Mouse (Mus musculus) hindbrain, embryonic 16.5 days (tissue): ENCODE data around the gene Bace2. TPM values are rescaled to one million over a fixed set of nuclear protein-coding genes. Genes with fewer than 3 reads are reported as not detected.

Experiments used
- ATAC-seq: fragments of 200-750 bp; cut with Nextera tagmentation; 2 replicates; pipeline ENCODE4 v1.8.0; 2017; ENCODE audit warnings: moderate TSS enrichment, moderate library complexity
- H3K27ac ChIP-seq: fragments of 300-500 bp; sonication (generic); 2 replicates; pipeline ENCODE4 v1.5.1; 2014; ENCODE audit warnings: low read depth, mild to moderate bottlenecking, control low read depth, low read length, moderate library complexity
- H3K27me3 ChIP-seq: fragments of 300-500 bp; sonication (generic); replicated peaks from 2 replicates; pipeline ENCODE4 v1.6.1; 2014; ENCODE audit warnings: low read length; ENCODE audit not compliant: control insufficient read depth, insufficient read depth
- H3K36me3 ChIP-seq: fragments of 300-500 bp; sonication (generic); 2 replicates; pipeline ENCODE4 v1.6.1; 2014; ENCODE audit warnings: mild to moderate bottlenecking, low read length, moderate library complexity, mixed read lengths; ENCODE audit not compliant: control insufficient read depth, insufficient read depth
- H3K4me1 ChIP-seq: fragments of 300-500 bp; sonication (generic); 2 replicates; pipeline ENCODE4 v1.6.1; 2014; ENCODE audit warnings: low read depth, low read length; ENCODE audit not compliant: control insufficient read depth, insufficient read depth
- H3K4me2 ChIP-seq: fragments of 300-500 bp; sonication (generic); 2 replicates; pipeline ENCODE4 v1.6.1; 2014; ENCODE audit warnings: mild to moderate bottlenecking, low read length, control low read depth, moderate library complexity
- H3K4me3 ChIP-seq: fragments of 300-500 bp; sonication (generic); 2 replicates; pipeline ENCODE4 v1.5.1; 2014; ENCODE audit warnings: mild to moderate bottlenecking, low read length, control low read depth, moderate library complexity
- H3K9ac ChIP-seq: fragments of 300-500 bp; sonication (generic); 2 replicates; pipeline ENCODE4 v1.6.1; 2014; ENCODE audit warnings: low read depth, mild to moderate bottlenecking, control low read depth, low read length, moderate library complexity
- H3K9me3 ChIP-seq: fragments of 300-500 bp; sonication (generic); 2 replicates; pipeline ENCODE4 v1.6.1; 2014; ENCODE audit warnings: mild to moderate bottlenecking, low read length, moderate library complexity; ENCODE audit not compliant: control insufficient read depth
- WGBS: fragments of 180-500 bp; shearing (Covaris S2); extraction: QIAGEN DNeasy Blood & Tissue Kit; methylation state at CpG from one replicate; pipeline ENCODE4 v1.1.7; 2014; 5-methylcytosine and 5-hydroxymethylcytosine counted together
- polyA plus RNA-seq: library from polyadenylated mRNA; unstranded; fragments of >200 nt; fragmentation: Nextera tagmentation; extraction: Ambion mirVana; gene quantifications from 2 replicates; pipeline ENCODE4 v1.2.1, GENCODE M21; 2015

Bace2 gene
- 4.6 and 5.3 TPM in 2 replicates for polyA plus RNA-seq

- peaks cover 20% of the 10 kb centered on the region for H3K27me3 ChIP-seq
- under 1% methylated on average over 58 of the region's 58 CpGs for WGBS
- peak; percentile 65 for ATAC-seq
Observed at GRCm38 (mm10) chr16:97356499-97357187, at the start of gene Bace2. Bace2 (plus strand) TSS chr16:97356742.

GRCm38 (mm10) chr16:97307594-97307993, 48.9 kb upstream of the Bace2 start:
- Histone ChIP-seq H3K4me2 (no peak overlapping the region), H3K4me1 (no peaks in the 10 kb centered on the region), H3K27me3 (no peaks in the 10 kb centered on the region), H3K4me3 (no peak overlapping the region), H3K9ac (no peak overlapping the region), H3K27ac (no peak overlapping the region), H3K36me3 (no peaks in the 10 kb centered on the region), H3K9me3 (no peaks in the 10 kb centered on the region)
- 50% methylated on average over 4 of the region's 4 CpGs for WGBS
- no peak for ATAC-seq

More at GRCm38 (mm10) chr16:97356499-97357187, at the start of gene Bace2:
- Histone ChIP-seq H3K9ac (peak within 1 kb of the TSS; percentile 59), H3K4me1 (peaks cover 4% of the 10 kb centered on the region), H3K4me3 (peak within 1 kb of the TSS; percentile 58), H3K9me3 (no peaks in the 10 kb centered on the region), H3K27ac (no peak within 1 kb of the TSS), H3K4me2 (peak within 1 kb of the TSS; percentile 99), H3K36me3 (no peaks in the 10 kb centered on the region)

- Histone ChIP-seq H3K4me2 (no peak overlapping the region), H3K4me1 (no peaks in the 10 kb centered on the region), H3K9me3 (no peaks in the 10 kb centered on the region), H3K4me3 (no peak overlapping the region), H3K36me3 (no peaks in the 10 kb centered on the region), H3K27me3 (no peaks in the 10 kb centered on the region), H3K9ac (no peak overlapping the region), H3K27ac (no peak overlapping the region)
- 70% methylated on average over 4 of the region's 4 CpGs for WGBS
- ATAC-seq = no peak
Observed at GRCm38 (mm10) chr16:97309796-97310569, 46.6 kb upstream of the Bace2 start.

- H3K27me3 ChIP-seq = no peaks in the 10 kb centered on the region
- ATAC-seq = no peak
- no peak overlapping the region for H3K9ac ChIP-seq
- H3K4me1 ChIP-seq = no peaks in the 10 kb centered on the region
- H3K4me2 ChIP-seq = no peak overlapping the region
- H3K4me3 ChIP-seq = no peak overlapping the region
- H3K27ac ChIP-seq = no peak overlapping the region
- no peaks in the 10 kb centered on the region for H3K9me3 ChIP-seq
- H3K36me3 ChIP-seq = no peaks in the 10 kb centered on the region
- WGBS = 84% methylated on average over 1 of the region's 1 CpGs
Observed at GRCm38 (mm10) chr16:97310570-97310846, 46.0 kb upstream of the Bace2 start.

GRCm38 (mm10) chr16:97312960-97313686, 43.4 kb upstream of the Bace2 start:
- peak; percentile 74 for ATAC-seq
- Histone ChIP-seq H3K36me3 (no peaks in the 10 kb centered on the region), H3K27me3 (no peaks in the 10 kb centered on the region), H3K4me1 (no peaks in the 10 kb centered on the region), H3K9me3 (no peaks in the 10 kb centered on the region), H3K4me3 (no peak overlapping the region), H3K9ac (no peak overlapping the region), H3K27ac (no peak overlapping the region), H3K4me2 (no peak overlapping the region)
- 35% methylated on average over 10 of the region's 10 CpGs for WGBS

GRCm38 (mm10) chr16:97321576-97321975, 35.0 kb upstream of the Bace2 start:
- H3K27ac ChIP-seq = no peak overlapping the region
- no peaks in the 10 kb centered on the region for H3K36me3 ChIP-seq
- no peaks in the 10 kb centered on the region for H3K27me3 ChIP-seq
- no peaks in the 10 kb centered on the region for H3K9me3 ChIP-seq
- H3K4me1 ChIP-seq = no peaks in the 10 kb centered on the region
- no peak overlapping the region for H3K9ac ChIP-seq
- no peak overlapping the region for H3K4me3 ChIP-seq
- WGBS = 86% methylated on average over 3 of the region's 3 CpGs
- H3K4me2 ChIP-seq = no peak overlapping the region
- no peak for ATAC-seq

- no peak overlapping the region for H3K4me3 ChIP-seq
- no peak overlapping the region for H3K4me2 ChIP-seq
- no peaks in the 10 kb centered on the region for H3K36me3 ChIP-seq
- H3K4me1 ChIP-seq = no peaks in the 10 kb centered on the region
- no peaks in the 10 kb centered on the region for H3K27me3 ChIP-seq
- H3K27ac ChIP-seq = no peak overlapping the region
- H3K9me3 ChIP-seq = no peaks in the 10 kb centered on the region
- no peak overlapping the region for H3K9ac ChIP-seq
- no peak for ATAC-seq
Observed at GRCm38 (mm10) chr16:97322604-97323003, 33.9 kb upstream of the Bace2 start.

- no peak overlapping the region for H3K4me3 ChIP-seq
- no peak overlapping the region for H3K27ac ChIP-seq
- 36% methylated on average over 8 of the region's 8 CpGs for WGBS
- ATAC-seq = no peak
- no peaks in the 10 kb centered on the region for H3K27me3 ChIP-seq
- no peak overlapping the region for H3K4me2 ChIP-seq
- H3K9ac ChIP-seq = no peak overlapping the region
- no peaks in the 10 kb centered on the region for H3K9me3 ChIP-seq
- H3K4me1 ChIP-seq = no peaks in the 10 kb centered on the region
- no peaks in the 10 kb centered on the region for H3K36me3 ChIP-seq
Observed at GRCm38 (mm10) chr16:97325975-97326374, 30.6 kb upstream of the Bace2 start.

- Histone ChIP-seq H3K4me1 (no peaks in the 10 kb centered on the region), H3K36me3 (no peaks in the 10 kb centered on the region), H3K4me3 (no peak overlapping the region), H3K9me3 (no peaks in the 10 kb centered on the region), H3K9ac (no peak overlapping the region), H3K27ac (no peak overlapping the region), H3K4me2 (no peak overlapping the region), H3K27me3 (no peaks in the 10 kb centered on the region)
- WGBS = 89% methylated on average over 2 of the region's 2 CpGs
- no peak for ATAC-seq
Observed at GRCm38 (mm10) chr16:97328602-97329001, 27.9 kb upstream of the Bace2 start.
